Mouse (Mus musculus): ENCODE results near the gene Gm21773. TPM values are rescaled to one million over a fixed set of nuclear protein-coding genes. Genes with fewer than 3 reads are reported as not detected.
"Not testable (repeated sequence)": the region's sequence is repeated elsewhere in the genome, so short reads cannot be mapped to it uniquely, and the experiment has no call there.

Gm21773 gene
- not detected for total RNA-seq (2022)

GRCm38 (mm10) chrY:25309260-25309659, at the start of gene Gm21773:
TSS of gene Gm21773 (minus strand) at chrY:25309360.
- DNase-seq (ENCODE audit: low spot score in 2 of 2), result not testable (repeated sequence)
